In genomic region chr10:115362623-115362964, GRCm38 (mm10) we compare ENCODE assay signal across 8 mouse cellular contexts. TPM values are rescaled to one million over a fixed set of nuclear protein-coding genes. Genes with fewer than 3 reads are reported as not detected.
A peak's percentile ranks its signal among the peaks of the same experiment; 100 is the strongest.
DNase-seq lines count a peak whose midpoint lies in the region; ATAC-seq and TF ChIP-seq lines count a peak whose summit lies in the region.

No protein-coding gene starts in this region.

- no peak for TF ChIP-seq POLR2A in liver, adult 2 months (IDR thresholded peaks at IDR 0.05; ENCODE audit: extremely low read depth, insufficient read depth, low read length)

- peak overlapping the region; percentile 50 for H3K9ac ChIP-seq in liver, adult 2 months (ENCODE audit: low read depth, low read length)
- peak overlapping the region; percentile 56 for H3K9ac ChIP-seq in embryonic facial prominence, embryonic 14.5 days (ENCODE audit: low read depth, low read length)
- peak overlapping the region; percentile 51 for H3K9ac ChIP-seq in intestine, postnatal 0 days (ENCODE audit: low read depth, low read length)
- H3K9ac ChIP-seq in neural tube, embryonic 12.5 days: peak overlapping the region; percentile 45; the same call in 1 of the 2 replicates

- H3K79me2 ChIP-seq in liver, adult 2 months (ENCODE audit: control insufficient read depth, insufficient read depth, low read length): peaks cover 6% of the 10 kb centered on the region; the same call in 1 of the 2 replicates

- WGBS in liver, adult 2 months: 6% methylated on average over 9 of the region's 9 CpGs
- WGBS in embryonic facial prominence, embryonic 14.5 days: 7% methylated on average over 9 of the region's 9 CpGs
- 5% methylated on average over 9 of the region's 9 CpGs for WGBS in intestine, postnatal 0 days
- WGBS in neural tube, embryonic 12.5 days: 8% methylated on average over 9 of the region's 9 CpGs

- intact Hi-C loops in left cerebral cortex, postnatal 10 days (cut with DNase I): no loop called here

- H3K4me1 ChIP-seq in liver, adult 2 months (ENCODE audit: control insufficient read depth, insufficient read depth, low read length): peaks cover 15% of the 10 kb centered on the region; the same call in 1 of the 2 replicates
- H3K4me1 ChIP-seq in embryonic facial prominence, embryonic 14.5 days (ENCODE audit: control insufficient read depth, insufficient read depth, low read length): peaks cover 14% of the 10 kb centered on the region; the same call in 1 of the 2 replicates
- H3K4me1 ChIP-seq in intestine, postnatal 0 days (replicated peaks; ENCODE audit: control insufficient read depth, insufficient read depth, low read length): no peaks in the 10 kb centered on the region
- H3K4me1 ChIP-seq in neural tube, embryonic 12.5 days: peaks cover 16% of the 10 kb centered on the region; the same call in 1 of the 2 replicates

- peak; percentile 23 for ATAC-seq in embryonic facial prominence, embryonic 14.5 days (ENCODE audit: low read depth)
- peak; percentile 29 for ATAC-seq in intestine, postnatal 0 days
- ATAC-seq in neural tube, embryonic 12.5 days (ENCODE audit: low FRiP score, low read depth): no peak; the same call in 1 of the 2 replicates

- peak overlapping the region; percentile 83 for H3K4me3 ChIP-seq in liver, adult 2 months (ENCODE audit: insufficient read depth, low read depth, low read length)
- peak overlapping the region; percentile 64 for H3K4me3 ChIP-seq in embryonic facial prominence, embryonic 14.5 days (ENCODE audit: low read depth, low read length)
- peak overlapping the region; percentile 45 for H3K4me3 ChIP-seq in intestine, postnatal 0 days (ENCODE audit: low read depth, low read length)
- peak overlapping the region; percentile 54 for H3K4me3 ChIP-seq in neural tube, embryonic 12.5 days

- H3K9me3 ChIP-seq in embryonic facial prominence, embryonic 14.5 days (ENCODE audit: control insufficient read depth, low read length): no peaks in the 10 kb centered on the region
- H3K9me3 ChIP-seq in intestine, postnatal 0 days (ENCODE audit: control insufficient read depth): no peaks in the 10 kb centered on the region
- H3K9me3 ChIP-seq in neural tube, embryonic 12.5 days: no peaks in the 10 kb centered on the region

- DNase-seq in liver, adult 2 months (ENCODE audit: extremely low read depth, low read depth, low spot score): no peak
- no peak for DNase-seq in liver
- DNase-seq in embryonic facial prominence, embryonic 14.5 days (ENCODE audit: low spot score): no peak
- DNase-seq in cerebellum, adult 9-11 months: no peak
- DNase-seq in ovary, postnatal 10 days (ENCODE audit: low spot score): no peak
- no peak for DNase-seq in left cerebral cortex, postnatal 10 days (ENCODE audit: extremely low spot score in 1 of 2, low spot score in 2 of 2)

- peak overlapping the region; percentile 56 for H3K27ac ChIP-seq in liver, adult 2 months (replicated peaks; ENCODE audit: insufficient read depth, low read depth, low read length)
- peak overlapping the region; percentile 92 for H3K27ac ChIP-seq in embryonic facial prominence, embryonic 14.5 days (replicated peaks; ENCODE audit: low read depth, low read length)
- peak overlapping the region; percentile 92 for H3K27ac ChIP-seq in intestine, postnatal 0 days (ENCODE audit: low read depth, low read length)
- H3K27ac ChIP-seq in neural tube, embryonic 12.5 days: peak overlapping the region; percentile 72; the same call in 1 of the 2 replicates

- no peaks in the 10 kb centered on the region for H3K36me3 ChIP-seq in liver, adult 2 months (ENCODE audit: control insufficient read depth, insufficient read depth, low read length)
- H3K36me3 ChIP-seq in embryonic facial prominence, embryonic 14.5 days (ENCODE audit: control insufficient read depth, insufficient read depth, low read length): no peaks in the 10 kb centered on the region
- no peaks in the 10 kb centered on the region; the same call in 1 of the 2 replicates for H3K36me3 ChIP-seq in intestine, postnatal 0 days (ENCODE audit: control insufficient read depth, insufficient read depth)
- H3K36me3 ChIP-seq in neural tube, embryonic 12.5 days: no peaks in the 10 kb centered on the region

- H3K4me2 ChIP-seq in embryonic facial prominence, embryonic 14.5 days (ENCODE audit: low read depth, low read length): peak overlapping the region; percentile 62
- H3K4me2 ChIP-seq in intestine, postnatal 0 days (replicated peaks; ENCODE audit: low read depth): peak overlapping the region; percentile 75
- peak overlapping the region; percentile 70 for H3K4me2 ChIP-seq in neural tube, embryonic 12.5 days (replicated peaks)

- TF ChIP-seq CTCF in liver, adult 2 months (IDR thresholded peaks at IDR 0.05; ENCODE audit: low read depth, low read length): no peak
- no peak for TF ChIP-seq CTCF in intestine, postnatal 0 days (IDR thresholded peaks at IDR 0.05; ENCODE audit: low read depth)

- no peaks in the 10 kb centered on the region for H3K27me3 ChIP-seq in liver, adult 2 months (ENCODE audit: control insufficient read depth, insufficient read depth, low read length)
- no peaks in the 10 kb centered on the region for H3K27me3 ChIP-seq in embryonic facial prominence, embryonic 14.5 days (replicated peaks; ENCODE audit: control insufficient read depth, insufficient read depth, low read length)
- H3K27me3 ChIP-seq in intestine, postnatal 0 days (replicated peaks; ENCODE audit: control insufficient read depth, insufficient read depth, low read length): no peaks in the 10 kb centered on the region
- no peaks in the 10 kb centered on the region for H3K27me3 ChIP-seq in neural tube, embryonic 12.5 days (replicated peaks)

RNA-seq across cellular contexts. Expression of gene Tmem19, which starts 0.3 kb away (rescaled TPM):
- total RNA-seq in liver, adult 2 months (2014; rRNA removed): 30.8 and 36.7 TPM in 2 replicates
- 41.8 and 47.4 TPM in 2 replicates for polyA plus RNA-seq in liver, adult 2 months (2012; rRNA removed)
- 29.3 and 36.2 TPM in 2 replicates for polyA plus RNA-seq in embryonic facial prominence, embryonic 14.5 days (2014; fragmentation: Nextera tagmentation; extraction: Ambion mirVana)
- 47.4 and 50.7 TPM in 2 replicates for polyA plus RNA-seq in intestine, postnatal 0 days (2015; fragmentation: Nextera tagmentation; extraction: Ambion mirVana)
- 42.5 and 43.8 TPM in 2 replicates for polyA plus RNA-seq in neural tube, embryonic 12.5 days (2016; fragmentation: Nextera tagmentation; extraction: Ambion mirVana)
- total RNA-seq in left cerebral cortex, postnatal 10 days (2021): 10 to 100 TPM; 54.4 to 59.6 TPM

RNA-seq across cellular contexts. Expression of gene Thap2, which starts 21.6 kb away (rescaled TPM):
- 6.6 and 8.7 TPM in 2 replicates for total RNA-seq in liver, adult 2 months (2014; rRNA removed)
- polyA plus RNA-seq in liver, adult 2 months (2012; rRNA removed): 2.5 and 3.8 TPM in 2 replicates
- polyA plus RNA-seq in embryonic facial prominence, embryonic 14.5 days (2014; fragmentation: Nextera tagmentation; extraction: Ambion mirVana): 14.3 and 15.6 TPM in 2 replicates
- polyA plus RNA-seq in intestine, postnatal 0 days (2015; fragmentation: Nextera tagmentation; extraction: Ambion mirVana): 10.0 and 10.4 TPM in 2 replicates
- polyA plus RNA-seq in neural tube, embryonic 12.5 days (2016; fragmentation: Nextera tagmentation; extraction: Ambion mirVana): 34.0 and 35.3 TPM in 2 replicates
- 10 to 100 TPM; 11.8 TPM for total RNA-seq in left cerebral cortex, postnatal 10 days (2021)

RNA-seq across cellular contexts. Expression of gene Zfc3h1, which starts 22.2 kb away (rescaled TPM):
- total RNA-seq in liver, adult 2 months (2014; rRNA removed): 28.3 and 31.6 TPM in 2 replicates
- polyA plus RNA-seq in liver, adult 2 months (2012; rRNA removed): 6.0 and 7.9 TPM in 2 replicates
- polyA plus RNA-seq in embryonic facial prominence, embryonic 14.5 days (2014; fragmentation: Nextera tagmentation; extraction: Ambion mirVana): 26.6 and 27.4 TPM in 2 replicates
- 11.5 and 12.0 TPM in 2 replicates for polyA plus RNA-seq in intestine, postnatal 0 days (2015; fragmentation: Nextera tagmentation; extraction: Ambion mirVana)
- 24.0 and 27.5 TPM in 2 replicates for polyA plus RNA-seq in neural tube, embryonic 12.5 days (2016; fragmentation: Nextera tagmentation; extraction: Ambion mirVana)
- total RNA-seq in left cerebral cortex, postnatal 10 days (2021): 10 to 100 TPM; 49.4 to 49.8 TPM

RNA-seq across cellular contexts. Expression of gene Rab21, which starts 47.2 kb away (rescaled TPM):
- total RNA-seq in liver, adult 2 months (2014; rRNA removed): 14.7 and 16.5 TPM in 2 replicates
- polyA plus RNA-seq in liver, adult 2 months (2012; rRNA removed): 18.0 and 19.0 TPM in 2 replicates
- polyA plus RNA-seq in embryonic facial prominence, embryonic 14.5 days (2014; fragmentation: Nextera tagmentation; extraction: Ambion mirVana): 7.1 and 9.4 TPM in 2 replicates
- polyA plus RNA-seq in intestine, postnatal 0 days (2015; fragmentation: Nextera tagmentation; extraction: Ambion mirVana): 14.7 and 15.9 TPM in 2 replicates
- polyA plus RNA-seq in neural tube, embryonic 12.5 days (2016; fragmentation: Nextera tagmentation; extraction: Ambion mirVana): 15.0 and 15.9 TPM in 2 replicates
- total RNA-seq in left cerebral cortex, postnatal 10 days (2021): 10 to 100 TPM; 43.7 to 46.2 TPM
